Mouse (Mus musculus): Measurements from ENCODE around the gene Hid1. TPM values are rescaled to one million over a fixed set of nuclear protein-coding genes. Genes with fewer than 3 reads are reported as not detected.

Gene Hid1
- polyA plus RNA-seq, 1 experiment: not detected

- peaks cover 35% of the 10 kb centered on the region for H3K27me3 ChIP-seq (ENCODE audit: control insufficient read depth)
Measured at GRCm38 (mm10) chr11:115348681-115349248, 18.8 kb downstream of the Hid1 start.

GRCm38 (mm10) chr11:115345515-115345914, 22.0 kb downstream of the Hid1 start:
- H3K4me1 ChIP-seq (ENCODE audit: control insufficient read depth): peaks cover 21% of the 10 kb centered on the region

More at GRCm38 (mm10) chr11:115348681-115349248, 18.8 kb downstream of the Hid1 start:
- Histone ChIP-seq H3K36me3 (ENCODE audit: control insufficient read depth) (no peaks in the 10 kb centered on the region), H3K9me3 (ENCODE audit: control insufficient read depth, low read length) (no peaks in the 10 kb centered on the region), H3K4me1 (ENCODE audit: control insufficient read depth) (peaks cover 21% of the 10 kb centered on the region), H3K4me3 (replicated peaks) (no peak overlapping the region)
- TF ChIP-seq GATA1 (IDR thresholded peaks at IDR 0.05; ENCODE audit: low read length): no peak

GRCm38 (mm10) chr11:115344967-115345366, 22.6 kb downstream of the Hid1 start:
- H3K4me1 ChIP-seq (ENCODE audit: control insufficient read depth): peaks cover 21% of the 10 kb centered on the region
- H3K27me3 ChIP-seq (ENCODE audit: control insufficient read depth): peaks cover 31% of the 10 kb centered on the region
- no peak for TF ChIP-seq TAL1 (IDR thresholded peaks at IDR 0.05; ENCODE audit: low read length)
- TF ChIP-seq GATA1 (IDR thresholded peaks at IDR 0.05; ENCODE audit: low read length): no peak
- no peak overlapping the region for H3K4me3 ChIP-seq (replicated peaks)
- no peaks in the 10 kb centered on the region for H3K9me3 ChIP-seq (ENCODE audit: control insufficient read depth, low read length)
- no peaks in the 10 kb centered on the region for H3K36me3 ChIP-seq (ENCODE audit: control insufficient read depth)

More at GRCm38 (mm10) chr11:115345515-115345914, 22.0 kb downstream of the Hid1 start:
- Histone ChIP-seq H3K4me3 (replicated peaks) (no peak overlapping the region), H3K36me3 (ENCODE audit: control insufficient read depth) (no peaks in the 10 kb centered on the region), H3K9me3 (ENCODE audit: control insufficient read depth, low read length) (no peaks in the 10 kb centered on the region), H3K27me3 (ENCODE audit: control insufficient read depth) (peaks cover 31% of the 10 kb centered on the region)
- TF ChIP-seq GATA1 (IDR thresholded peaks at IDR 0.05; ENCODE audit: low read length): no peak
- TF ChIP-seq TAL1 (IDR thresholded peaks at IDR 0.05; ENCODE audit: low read length): no peak

GRCm38 (mm10) chr11:115341866-115342265, 25.7 kb downstream of the Hid1 start:
- peaks cover 3% of the 10 kb centered on the region for H3K4me1 ChIP-seq (ENCODE audit: control insufficient read depth)
- TF ChIP-seq GATA1 (IDR thresholded peaks at IDR 0.05; ENCODE audit: low read length) (no peak), TAL1 (IDR thresholded peaks at IDR 0.05; ENCODE audit: low read length) (no peak)
- no peak overlapping the region for H3K4me3 ChIP-seq (replicated peaks)
- peaks cover 39% of the 10 kb centered on the region for H3K27me3 ChIP-seq (ENCODE audit: control insufficient read depth)
- H3K9me3 ChIP-seq (ENCODE audit: control insufficient read depth, low read length): no peaks in the 10 kb centered on the region
- H3K36me3 ChIP-seq (ENCODE audit: control insufficient read depth): no peaks in the 10 kb centered on the region

GRCm38 (mm10) chr11:115341246-115341645, 26.3 kb downstream of the Hid1 start:
- no peak for TF ChIP-seq TAL1 (IDR thresholded peaks at IDR 0.05; ENCODE audit: low read length)
- no peak for TF ChIP-seq GATA1 (IDR thresholded peaks at IDR 0.05; ENCODE audit: low read length)
- Histone ChIP-seq H3K36me3 (ENCODE audit: control insufficient read depth) (no peaks in the 10 kb centered on the region), H3K4me1 (ENCODE audit: control insufficient read depth) (peaks cover 3% of the 10 kb centered on the region), H3K9me3 (ENCODE audit: control insufficient read depth, low read length) (no peaks in the 10 kb centered on the region), H3K4me3 (replicated peaks) (no peak overlapping the region), H3K27me3 (ENCODE audit: control insufficient read depth) (peaks cover 43% of the 10 kb centered on the region)

- H3K4me3 ChIP-seq (replicated peaks): no peak overlapping the region
- no peaks in the 10 kb centered on the region for H3K9me3 ChIP-seq (ENCODE audit: control insufficient read depth, low read length)
- peaks cover 51% of the 10 kb centered on the region for H3K27me3 ChIP-seq (ENCODE audit: control insufficient read depth)
- H3K4me1 ChIP-seq (ENCODE audit: control insufficient read depth): no peaks in the 10 kb centered on the region; the same call in 1 of the 2 replicates
- H3K36me3 ChIP-seq (ENCODE audit: control insufficient read depth): no peaks in the 10 kb centered on the region
- TF ChIP-seq TAL1 (IDR thresholded peaks at IDR 0.05; ENCODE audit: low read length) (no peak), GATA1 (IDR thresholded peaks at IDR 0.05; ENCODE audit: low read length) (no peak)
Measured at GRCm38 (mm10) chr11:115337826-115338225, 29.7 kb downstream of the Hid1 start.

- H3K27me3 ChIP-seq (ENCODE audit: control insufficient read depth): peaks cover 56% of the 10 kb centered on the region
- H3K4me3 ChIP-seq (replicated peaks): no peak overlapping the region
- TF ChIP-seq TAL1 (IDR thresholded peaks at IDR 0.05; ENCODE audit: low read length): no peak
- no peak for TF ChIP-seq GATA1 (IDR thresholded peaks at IDR 0.05; ENCODE audit: low read length)
- H3K36me3 ChIP-seq (ENCODE audit: control insufficient read depth): no peaks in the 10 kb centered on the region
- no peaks in the 10 kb centered on the region; the same call in 1 of the 2 replicates for H3K4me1 ChIP-seq (ENCODE audit: control insufficient read depth)
- no peaks in the 10 kb centered on the region for H3K9me3 ChIP-seq (ENCODE audit: control insufficient read depth, low read length)
Measured at GRCm38 (mm10) chr11:115337350-115337749, 30.2 kb downstream of the Hid1 start.

GRCm38 (mm10) chr11:115336115-115336514, 31.4 kb downstream of the Hid1 start:
- Histone ChIP-seq H3K9me3 (ENCODE audit: control insufficient read depth, low read length) (no peaks in the 10 kb centered on the region), H3K4me1 (ENCODE audit: control insufficient read depth) (no peaks in the 10 kb centered on the region; the same call in 1 of the 2 replicates), H3K36me3 (ENCODE audit: control insufficient read depth) (no peaks in the 10 kb centered on the region), H3K4me3 (replicated peaks) (no peak overlapping the region), H3K27me3 (ENCODE audit: control insufficient read depth) (peaks cover 61% of the 10 kb centered on the region)
- TF ChIP-seq GATA1 (IDR thresholded peaks at IDR 0.05; ENCODE audit: low read length): no peak
- no peak for TF ChIP-seq TAL1 (IDR thresholded peaks at IDR 0.05; ENCODE audit: low read length)

- Histone ChIP-seq H3K9me3 (ENCODE audit: control insufficient read depth, low read length) (no peaks in the 10 kb centered on the region), H3K36me3 (ENCODE audit: control insufficient read depth) (no peaks in the 10 kb centered on the region), H3K27me3 (ENCODE audit: control insufficient read depth) (peaks cover 63% of the 10 kb centered on the region), H3K4me3 (replicated peaks) (no peak overlapping the region), H3K4me1 (ENCODE audit: control insufficient read depth) (no peaks in the 10 kb centered on the region; the same call in 1 of the 2 replicates)
- TF ChIP-seq TAL1 (IDR thresholded peaks at IDR 0.05; ENCODE audit: low read length): no peak
- TF ChIP-seq GATA1 (IDR thresholded peaks at IDR 0.05; ENCODE audit: low read length): no peak
Measured at GRCm38 (mm10) chr11:115335223-115335622, 32.3 kb downstream of the Hid1 start.

- TF ChIP-seq GATA1 (IDR thresholded peaks at IDR 0.05; ENCODE audit: low read length): no peak
- TF ChIP-seq TAL1 (IDR thresholded peaks at IDR 0.05; ENCODE audit: low read length): no peak
- H3K36me3 ChIP-seq (ENCODE audit: control insufficient read depth): no peaks in the 10 kb centered on the region
- no peaks in the 10 kb centered on the region; the same call in 1 of the 2 replicates for H3K4me1 ChIP-seq (ENCODE audit: control insufficient read depth)
- no peak within 1 kb of the TSS for H3K4me3 ChIP-seq (replicated peaks)
- H3K27me3 ChIP-seq (ENCODE audit: control insufficient read depth): peaks cover 62% of the 10 kb centered on the region
- H3K9me3 ChIP-seq (ENCODE audit: control insufficient read depth, low read length): no peaks in the 10 kb centered on the region
Measured at GRCm38 (mm10) chr11:115334531-115334930, 33.0 kb downstream of the Hid1 start, which contains the start of gene Otop3. Gene Otop3 (plus strand): TSS chr11:115334731.

Data from erythroblast, embryonic 14.5 days (primary cell).